Mouse (Mus musculus) bone marrow, adult 2 months (tissue): ENCODE data around the gene Masp1. TPM values are rescaled to one million over a fixed set of nuclear protein-coding genes. Genes with fewer than 3 reads are reported as not detected.

Experiments used
- H3K27ac ChIP-seq: fragments of 200-500 bp; 2 replicates; pipeline ENCODE4 v1.5.1; 2012; ENCODE audit warnings: low read depth, mild to moderate bottlenecking, control low read depth, inconsistent platforms, low read length; ENCODE audit not compliant: control insufficient read depth, poor library complexity, insufficient read depth
- H3K4me1 ChIP-seq: fragments of 200-500 bp; 2 replicates; pipeline ENCODE4 v1.6.1; 2011; ENCODE audit warnings: low read length; ENCODE audit not compliant: control insufficient read depth, insufficient read depth
- H3K4me3 ChIP-seq: fragments of 200-500 bp; replicated peaks from 2 replicates; pipeline ENCODE3; 2011; ENCODE audit warnings: mild to moderate bottlenecking, low read depth, low read length, control low read depth; ENCODE audit not compliant: control insufficient read depth
- CTCF ChIP-seq: fragments of 200-500 bp; IDR thresholded peaks from 2 replicates; pipeline ENCODE4 v1.5.1; 2011; ENCODE audit warnings: low read length, control low read depth; ENCODE audit not compliant: control insufficient read depth, insufficient read depth
- POLR2A ChIP-seq: fragments of 200-500 bp; IDR thresholded peaks from 2 replicates; pipeline ENCODE4 v1.6.1; 2011; ENCODE audit warnings: low read depth, mild to moderate bottlenecking, control low read depth, low read length, borderline replicate concordance; ENCODE audit not compliant: control insufficient read depth
- WGBS: fragments of 180-500 bp; shearing (Covaris S2); methylation state at CpG from one replicate; pipeline ENCODE4 v1.1.7; 2018; 5-methylcytosine and 5-hydroxymethylcytosine counted together
- polyA plus RNA-seq: library from polyadenylated mRNA; stranded (reverse); fragments of >200 nt; gene quantifications from 2 replicates; pipeline ENCODE4 v1.2.4, GENCODE M21; 2011; ENCODE audit warnings: low replicate concordance; ENCODE audit not compliant: missing spikeins, insufficient read depth, insufficient read length

Masp1 gene
- polyA plus RNA-seq, 1 experiment, result 0.87 TPM

- 51% methylated on average over 7 of the region's 7 CpGs for WGBS
- TF ChIP-seq POLR2A, result no peak
- no peak for TF ChIP-seq CTCF
- H3K27ac ChIP-seq, result no peak overlapping the region
- no peaks in the 10 kb centered on the region for H3K4me1 ChIP-seq
- no peak overlapping the region for H3K4me3 ChIP-seq
Measured at GRCm38 (mm10) chr16:23544361-23544760, 23.7 kb upstream of the Masp1 start.

DNA sequence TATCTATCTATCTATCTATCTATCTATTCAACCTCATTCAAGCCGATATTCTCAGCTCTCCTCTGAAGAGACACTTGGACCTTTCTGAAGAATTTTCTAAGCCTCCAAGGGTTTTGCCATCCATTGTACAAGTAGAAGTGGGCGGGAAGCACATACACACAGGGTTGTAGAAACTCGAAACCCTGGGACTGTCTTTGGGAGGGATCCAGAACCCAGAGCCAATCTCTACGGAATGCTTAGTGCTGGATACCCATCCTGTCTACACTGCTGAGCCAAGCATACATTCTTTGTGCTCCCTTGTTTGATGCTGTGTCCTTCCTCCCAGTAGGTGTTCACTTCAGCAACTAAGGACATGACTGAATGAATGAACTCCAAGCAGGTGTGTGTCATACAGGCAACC lies 22.3 kb upstream of the Masp1 start:
- Histone ChIP-seq H3K4me3 (no peak overlapping the region), H3K4me1 (no peaks in the 10 kb centered on the region), H3K27ac (no peak overlapping the region)
- TF ChIP-seq CTCF (no peak), POLR2A (no peak)
- WGBS, result 77% methylated on average over 4 of the region's 4 CpGs

- H3K4me1 ChIP-seq, result no peaks in the 10 kb centered on the region
- H3K4me3 ChIP-seq, result no peak overlapping the region
- H3K27ac ChIP-seq, result no peak overlapping the region
- 50% methylated on average over 4 of the region's 4 CpGs for WGBS
- TF ChIP-seq CTCF, result no peak
- no peak for TF ChIP-seq POLR2A
Measured at GRCm38 (mm10) chr16:23541046-23541445, 20.4 kb upstream of the Masp1 start.

GRCm38 (mm10) chr16:23533707-23534106 lies 13.1 kb upstream of the Masp1 start:
- Histone ChIP-seq H3K4me3 (no peak overlapping the region), H3K4me1 (no peaks in the 10 kb centered on the region), H3K27ac (no peak overlapping the region)
- TF ChIP-seq CTCF (no peak), POLR2A (no peak)
- WGBS, result 66% methylated on average over 3 of the region's 3 CpGs

DNA sequence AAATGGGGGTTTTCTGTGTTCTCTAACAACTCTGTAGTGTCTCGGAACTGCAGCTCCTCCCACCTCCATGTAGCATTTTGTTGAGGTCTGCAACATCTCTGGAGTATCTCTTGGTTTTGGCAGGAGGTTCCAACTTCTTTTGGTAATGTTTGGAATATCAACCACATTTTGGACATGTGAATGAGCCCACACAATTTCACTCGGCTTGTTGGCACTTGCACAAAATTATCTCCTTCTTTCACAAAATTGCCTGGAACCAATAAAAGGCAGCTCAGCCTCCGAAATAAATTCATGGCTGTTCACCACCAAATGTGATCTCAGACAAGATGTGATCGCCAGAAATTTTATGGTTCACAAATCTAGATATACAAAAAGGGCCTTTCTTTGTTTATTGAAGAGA lies 8.6 kb upstream of the Masp1 start:
- TF ChIP-seq POLR2A (no peak), CTCF (no peak)
- WGBS, result 79% methylated on average over 4 of the region's 4 CpGs

GRCm38 (mm10) chr16:23522081-23522480 lies 1.5 kb upstream of the Masp1 start:
- WGBS, result 80% methylated on average over 5 of the region's 5 CpGs
- Histone ChIP-seq H3K27ac (no peak overlapping the region), H3K4me1 (no peaks in the 10 kb centered on the region), H3K4me3 (no peak overlapping the region)
- TF ChIP-seq POLR2A (no peak), CTCF (no peak)

More for the DNA sequence above, 8.6 kb upstream of the Masp1 start:
- H3K27ac ChIP-seq, result no peak overlapping the region
- no peak overlapping the region for H3K4me3 ChIP-seq
- no peaks in the 10 kb centered on the region for H3K4me1 ChIP-seq

DNA sequence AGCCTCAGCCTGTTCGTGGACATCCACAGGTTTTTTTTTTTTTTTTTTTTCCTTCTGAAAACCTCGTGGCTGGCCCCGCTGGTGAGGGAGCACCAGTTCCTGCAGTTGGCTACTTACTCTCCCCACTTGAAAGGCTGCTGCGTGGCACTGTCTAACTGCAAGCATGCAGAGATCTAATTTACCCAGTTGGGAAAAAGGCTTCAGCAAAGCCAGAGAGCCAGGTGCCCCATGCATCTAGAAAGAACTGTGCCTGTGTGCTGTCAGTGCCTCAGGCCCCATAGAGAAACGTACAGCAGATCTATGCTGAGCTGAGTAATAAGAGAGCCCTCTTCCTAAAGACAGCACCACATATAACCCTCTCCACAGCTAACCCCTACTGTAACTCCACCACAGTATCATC lies 477 bp upstream of the Masp1 start:
- Histone ChIP-seq H3K4me3 (no peak overlapping the region), H3K27ac (no peak overlapping the region), H3K4me1 (no peaks in the 10 kb centered on the region)
- TF ChIP-seq CTCF, result no peak
- TF ChIP-seq POLR2A, result no peak
- WGBS, result 40% methylated on average over 5 of the region's 5 CpGs

DNA sequence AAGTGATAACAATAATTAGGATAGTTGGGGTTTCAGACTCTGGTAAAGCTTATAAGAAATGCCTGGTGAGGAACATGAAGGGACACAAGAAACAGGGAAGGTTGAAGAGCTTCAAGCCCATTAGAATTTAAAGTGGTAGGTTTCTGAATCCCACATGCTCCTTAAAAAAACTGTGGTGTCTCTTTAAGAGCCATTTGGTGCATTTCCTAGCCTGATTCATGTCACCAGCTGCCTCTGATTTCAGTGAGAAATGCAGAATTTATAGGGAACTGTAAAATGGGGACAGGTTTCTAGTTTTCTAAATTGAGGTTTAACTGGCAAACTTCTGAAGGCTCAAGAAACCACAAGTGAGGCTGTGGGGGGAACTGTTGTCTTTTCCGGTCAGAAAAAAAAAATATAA lies 844 bp downstream of the Masp1 start:
- Histone ChIP-seq H3K4me3 (no peak overlapping the region), H3K27ac (no peak overlapping the region), H3K4me1 (no peaks in the 10 kb centered on the region)
- TF ChIP-seq POLR2A (no peak), CTCF (no peak)
- 4% methylated on average over 1 of the region's 1 CpGs for WGBS

DNA sequence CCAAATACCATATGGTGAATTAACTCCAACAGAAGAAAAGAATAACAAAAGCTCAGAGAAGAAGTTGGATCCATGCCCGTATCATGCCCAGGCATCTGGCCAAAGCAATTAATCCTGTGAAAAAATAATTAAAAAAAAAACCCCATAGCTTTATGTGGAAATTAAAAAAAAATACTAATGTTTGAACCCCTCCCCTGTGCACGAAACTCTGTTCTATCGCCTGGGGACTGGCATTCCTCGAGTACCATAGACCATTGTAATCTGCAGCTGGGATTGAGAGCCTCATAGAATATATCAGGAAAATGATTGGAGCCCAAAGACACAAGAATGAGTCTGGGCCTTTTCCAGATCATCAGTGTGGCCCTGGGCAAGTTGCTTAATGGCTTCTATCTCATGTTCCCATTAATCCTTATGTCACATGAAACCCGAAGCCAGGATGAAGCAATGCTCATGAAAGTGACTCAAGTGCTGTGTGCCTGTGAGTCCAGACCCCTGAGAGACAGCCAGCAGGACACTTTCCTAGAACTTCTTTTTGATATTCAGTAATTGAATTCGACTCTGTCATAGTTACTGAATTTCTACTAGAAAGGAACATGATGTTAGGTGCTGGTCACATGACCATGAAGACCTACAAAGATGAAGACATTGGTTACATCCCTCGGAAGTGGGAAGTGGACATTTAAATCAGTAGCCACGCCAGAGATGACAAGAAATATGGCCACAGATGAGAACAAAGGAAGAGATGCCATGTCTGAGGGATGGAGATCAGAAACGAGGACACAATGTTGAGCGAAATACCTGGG lies 1.8 kb downstream of the Masp1 start:
- Histone ChIP-seq H3K4me1 (no peaks in the 10 kb centered on the region), H3K27ac (no peak overlapping the region), H3K4me3 (no peak overlapping the region)
- TF ChIP-seq POLR2A (no peak), CTCF (no peak)
- WGBS, result 66% methylated on average over 10 of the region's 10 CpGs
